Mouse (Mus musculus) bone marrow, adult 2 months (tissue): ENCODE measurements around the gene Scai.

Experiments used
- CTCF ChIP-seq: fragments of 200-500 bp; IDR thresholded peaks from 2 replicates; pipeline ENCODE4 v1.5.1; 2011; ENCODE audit warnings: low read length, control low read depth; ENCODE audit not compliant: control insufficient read depth, insufficient read depth
- POLR2A ChIP-seq: fragments of 200-500 bp; IDR thresholded peaks from 2 replicates; pipeline ENCODE4 v1.6.1; 2011; ENCODE audit warnings: low read depth, mild to moderate bottlenecking, control low read depth, low read length, borderline replicate concordance; ENCODE audit not compliant: control insufficient read depth

- TF ChIP-seq CTCF (no peak), POLR2A (no peak)
Observed at GRCm38 (mm10) chr2:39016581-39016980, 174.0 kb downstream of the Scai start.
